Mouse (Mus musculus): ENCODE data around the gene Gm29776. TPM values are rescaled to one million over a fixed set of nuclear protein-coding genes. Genes with fewer than 3 reads are reported as not detected.

Gene Gm29776
- not detected for total RNA-seq (2023)

GRCm38 (mm10) chr14:54698733-54699132 is at the start of gene Gm29776:
TSS of gene Gm29776 (minus strand) at chr14:54698833.

GRCm38 (mm10) chr14:54712074-54712473 is 13.4 kb upstream of the Gm29776 start, which contains the start of gene Cebpe:
TSS of gene Cebpe (minus strand) at chr14:54712174.

GRCm38 (mm10) chr14:54686522-54687143 is 12.0 kb downstream of the Gm29776 start, which contains the start of gene Acin1:
TSS of gene Acin1 (minus strand) at chr14:54686931.

GRCm38 (mm10) chr14:54686063-54686521 is 12.5 kb downstream of the Gm29776 start, which contains the start of gene 1700123O20Rik:
TSS of gene 1700123O20Rik (plus strand) at chr14:54686216.

Other genes with a start within 250 kb of the Gm29776 start
- 100 TPM for gene Lrp10, start 234.7 kb downstream of the Gm29776 start, total RNA-seq (2023)
- 0.89 TPM for gene Rem2, start 222.7 kb downstream of the Gm29776 start, total RNA-seq (2023)
- gene Prmt5, start 181.3 kb downstream of the Gm29776 start, total RNA-seq (2023): 33.1 TPM
- 15.8 TPM for gene Haus4, start 144.2 kb downstream of the Gm29776 start, total RNA-seq (2023)
- gene Ajuba, start 121.3 kb downstream of the Gm29776 start, total RNA-seq (2023): 0.43 TPM
- 9.3 TPM for gene 4931414P19Rik, start 92.8 kb downstream of the Gm29776 start, total RNA-seq (2023)
- 44.6 TPM for gene Psmb5, start 80.8 kb downstream of the Gm29776 start, total RNA-seq (2023)
- gene Psmb11, start 77.4 kb downstream of the Gm29776 start, total RNA-seq (2023): not detected
- gene Gm17606, start 57.9 kb downstream of the Gm29776 start, total RNA-seq (2023): not detected
- gene Cdh24, start 57.5 kb downstream of the Gm29776 start, total RNA-seq (2023): 6.2 TPM
- gene 1700123O20Rik, start 12.6 kb downstream of the Gm29776 start, total RNA-seq (2023): 29.9 TPM
- gene Acin1, start 11.9 kb downstream of the Gm29776 start, total RNA-seq (2023): 537 TPM
- gene Cebpe, start 13.3 kb upstream of the Gm29776 start, total RNA-seq (2023): 0.55 TPM
- 0.43 TPM for gene Slc7a8, start 83.1 kb upstream of the Gm29776 start, total RNA-seq (2023)
- not detected for gene Rnf212b, start 115.3 kb upstream of the Gm29776 start, total RNA-seq (2023)
- gene Homez, start 172.1 kb upstream of the Gm29776 start, total RNA-seq (2023): 6.8 TPM
- 12.5 TPM for gene Ppp1r3e, start 178.7 kb upstream of the Gm29776 start, total RNA-seq (2023)
- 3.6 TPM for gene Bcl2l2, start 184.5 kb upstream of the Gm29776 start, total RNA-seq (2023)
- 0.83 TPM for gene Gm20521, start 184.6 kb upstream of the Gm29776 start, total RNA-seq (2023)
- gene Pabpn1, start 193.7 kb upstream of the Gm29776 start, total RNA-seq (2023): 231 TPM
- gene Slc22a17, start 214.3 kb upstream of the Gm29776 start, total RNA-seq (2023): 2.8 TPM
- gene Efs, start 227.3 kb upstream of the Gm29776 start, total RNA-seq (2023): not detected
- not detected for gene Il25, start 233.9 kb upstream of the Gm29776 start, total RNA-seq (2023)
- not detected for gene Cmtm5, start 237.4 kb upstream of the Gm29776 start, total RNA-seq (2023)